Mouse (Mus musculus): ENCODE measurements around the gene Dhx15. TPM values are rescaled to one million over a fixed set of nuclear protein-coding genes. Genes with fewer than 3 reads are reported as not detected.
A peak's percentile ranks its signal among the peaks of the same experiment; 100 is the strongest.

Gene Dhx15
- polyA plus RNA-seq, 1 experiment from 2014 or later: 112 TPM

- H3K9ac ChIP-seq (ENCODE audit: low read length): no peak overlapping the region
- H3K4me1 ChIP-seq (ENCODE audit: control insufficient read depth, insufficient read depth, low read length): no peaks in the 10 kb centered on the region
- no peaks in the 10 kb centered on the region for H3K36me3 ChIP-seq (ENCODE audit: control insufficient read depth, insufficient read depth, low read length)
- DNase-seq (ENCODE audit: low spot score, missing footprints): no peak
- no peak overlapping the region for H3K27ac ChIP-seq (ENCODE audit: low read depth, low read length)
- no peak overlapping the region for H3K4me2 ChIP-seq
- WGBS: 80% methylated on average over 3 of the region's 3 CpGs
- ATAC-seq (ENCODE audit: low FRiP score): no peak
- H3K4me3 ChIP-seq (ENCODE audit: low read depth, low read length): no peak overlapping the region
- no peaks in the 10 kb centered on the region for H3K27me3 ChIP-seq (ENCODE audit: control insufficient read depth, insufficient read depth, low read length)
- no peaks in the 10 kb centered on the region for H3K9me3 ChIP-seq (ENCODE audit: control insufficient read depth, low read length)
Observed at GRCm38 (mm10) chr5:52226677-52227076, 36.4 kb upstream of the Dhx15 start.

- DNase-seq (ENCODE audit: low spot score, missing footprints): no peak
Observed at GRCm38 (mm10) chr5:52221596-52221995, 31.3 kb upstream of the Dhx15 start.

GRCm38 (mm10) chr5:52220013-52220804, 29.9 kb upstream of the Dhx15 start:
- H3K9ac ChIP-seq (ENCODE audit: low read length): no peak overlapping the region
- H3K4me1 ChIP-seq (ENCODE audit: control insufficient read depth, insufficient read depth, low read length): no peaks in the 10 kb centered on the region; the same call in 1 of the 2 replicates
- WGBS: 75% methylated on average over 14 of the region's 14 CpGs
- H3K4me2 ChIP-seq: no peak overlapping the region
- no peaks in the 10 kb centered on the region for H3K36me3 ChIP-seq (ENCODE audit: control insufficient read depth, insufficient read depth, low read length)
- no peaks in the 10 kb centered on the region for H3K9me3 ChIP-seq (ENCODE audit: control insufficient read depth, low read length)
- H3K27me3 ChIP-seq (ENCODE audit: control insufficient read depth, insufficient read depth, low read length): no peaks in the 10 kb centered on the region
- ATAC-seq (ENCODE audit: low FRiP score) (no peak), DNase-seq (ENCODE audit: low spot score, missing footprints) (no peak)
- no peak overlapping the region for H3K4me3 ChIP-seq (ENCODE audit: low read depth, low read length)
- H3K27ac ChIP-seq (ENCODE audit: low read depth, low read length): no peak overlapping the region

More at GRCm38 (mm10) chr5:52221596-52221995, 31.3 kb upstream of the Dhx15 start:
- no peaks in the 10 kb centered on the region; the same call in 1 of the 2 replicates for H3K4me1 ChIP-seq (ENCODE audit: control insufficient read depth, insufficient read depth, low read length)
- H3K4me2 ChIP-seq: no peak overlapping the region
- no peak for ATAC-seq (ENCODE audit: low FRiP score)
- no peak overlapping the region for H3K9ac ChIP-seq (ENCODE audit: low read length)
- no peaks in the 10 kb centered on the region for H3K9me3 ChIP-seq (ENCODE audit: control insufficient read depth, low read length)
- H3K27me3 ChIP-seq (ENCODE audit: control insufficient read depth, insufficient read depth, low read length): no peaks in the 10 kb centered on the region
- H3K36me3 ChIP-seq (ENCODE audit: control insufficient read depth, insufficient read depth, low read length): no peaks in the 10 kb centered on the region
- no peak overlapping the region for H3K4me3 ChIP-seq (ENCODE audit: low read depth, low read length)
- WGBS: 86% methylated on average over 5 of the region's 5 CpGs
- H3K27ac ChIP-seq (ENCODE audit: low read depth, low read length): no peak overlapping the region

GRCm38 (mm10) chr5:52218238-52218637, 27.9 kb upstream of the Dhx15 start:
- no peak for DNase-seq (ENCODE audit: low spot score, missing footprints)
- WGBS: 83% methylated on average over 6 of the region's 6 CpGs
- no peak overlapping the region for H3K4me2 ChIP-seq

GRCm38 (mm10) chr5:52213143-52213900, 23.0 kb upstream of the Dhx15 start:
- Histone ChIP-seq H3K4me3 (ENCODE audit: low read depth, low read length) (no peak overlapping the region), H3K27ac (ENCODE audit: low read depth, low read length) (no peak overlapping the region), H3K9me3 (ENCODE audit: control insufficient read depth, low read length) (no peaks in the 10 kb centered on the region), H3K4me1 (ENCODE audit: control insufficient read depth, insufficient read depth, low read length) (no peaks in the 10 kb centered on the region), H3K27me3 (ENCODE audit: control insufficient read depth, insufficient read depth, low read length) (no peaks in the 10 kb centered on the region), H3K9ac (ENCODE audit: low read length) (no peak overlapping the region), H3K36me3 (ENCODE audit: control insufficient read depth, insufficient read depth, low read length) (no peaks in the 10 kb centered on the region), H3K4me2 (no peak overlapping the region)
- ATAC-seq (ENCODE audit: low FRiP score) (no peak), DNase-seq (ENCODE audit: low spot score, missing footprints) (no peak)
- WGBS: 81% methylated on average over 7 of the region's 7 CpGs

More at GRCm38 (mm10) chr5:52218238-52218637, 27.9 kb upstream of the Dhx15 start:
- H3K9ac ChIP-seq (ENCODE audit: low read length): no peak overlapping the region
- H3K27me3 ChIP-seq (ENCODE audit: control insufficient read depth, insufficient read depth, low read length): no peaks in the 10 kb centered on the region
- H3K9me3 ChIP-seq (ENCODE audit: control insufficient read depth, low read length): no peaks in the 10 kb centered on the region
- no peaks in the 10 kb centered on the region for H3K36me3 ChIP-seq (ENCODE audit: control insufficient read depth, insufficient read depth, low read length)
- no peak overlapping the region for H3K4me3 ChIP-seq (ENCODE audit: low read depth, low read length)
- ATAC-seq (ENCODE audit: low FRiP score): no peak
- H3K4me1 ChIP-seq (ENCODE audit: control insufficient read depth, insufficient read depth, low read length): no peaks in the 10 kb centered on the region; the same call in 1 of the 2 replicates
- H3K27ac ChIP-seq (ENCODE audit: low read depth, low read length): no peak overlapping the region

GRCm38 (mm10) chr5:52191180-52191468, 810 bp upstream of the Dhx15 start:
- Histone ChIP-seq H3K9me3 (ENCODE audit: control insufficient read depth, low read length) (no peaks in the 10 kb centered on the region), H3K9ac (ENCODE audit: low read length) (peak overlapping the region; percentile 37; the same call in 1 of the 2 replicates), H3K27ac (ENCODE audit: low read depth, low read length) (no peak overlapping the region), H3K4me2 (peak overlapping the region; percentile 60), H3K27me3 (ENCODE audit: control insufficient read depth, insufficient read depth, low read length) (no peaks in the 10 kb centered on the region), H3K4me3 (ENCODE audit: low read depth, low read length) (peak overlapping the region; percentile 96; the same call in 1 of the 2 replicates), H3K36me3 (ENCODE audit: control insufficient read depth, insufficient read depth, low read length) (no peaks in the 10 kb centered on the region), H3K4me1 (ENCODE audit: control insufficient read depth, insufficient read depth, low read length) (peaks cover 4% of the 10 kb centered on the region; the same call in 1 of the 2 replicates)
- WGBS: 31% methylated on average over 1 of the region's 1 CpGs
- no peak for DNase-seq (ENCODE audit: low spot score, missing footprints)
- ATAC-seq (ENCODE audit: low FRiP score): no peak

- H3K9ac ChIP-seq (ENCODE audit: low read length): peak overlapping the region; percentile 99
- peak overlapping the region; percentile 83 for H3K27ac ChIP-seq (ENCODE audit: low read depth, low read length)
- DNase-seq (ENCODE audit: low spot score, missing footprints): peak; percentile 95
- no peaks in the 10 kb centered on the region for H3K27me3 ChIP-seq (ENCODE audit: control insufficient read depth, insufficient read depth, low read length)
- H3K4me1 ChIP-seq (ENCODE audit: control insufficient read depth, insufficient read depth, low read length): peaks cover 4% of the 10 kb centered on the region; the same call in 1 of the 2 replicates
- H3K36me3 ChIP-seq (ENCODE audit: control insufficient read depth, insufficient read depth, low read length): no peaks in the 10 kb centered on the region
- ATAC-seq (ENCODE audit: low FRiP score): peak; percentile 88
- H3K4me3 ChIP-seq (ENCODE audit: low read depth, low read length): peak overlapping the region; percentile 96
- H3K9me3 ChIP-seq (ENCODE audit: control insufficient read depth, low read length): no peaks in the 10 kb centered on the region
- under 1% methylated on average over 63 of the region's 63 CpGs for WGBS
- H3K4me2 ChIP-seq: peak overlapping the region; percentile 52
Observed at GRCm38 (mm10) chr5:52189664-52190365, 499 bp downstream of the Dhx15 start.

GRCm38 (mm10) chr5:52188206-52188605, 2.1 kb downstream of the Dhx15 start:
- H3K27ac ChIP-seq (ENCODE audit: low read depth, low read length): no peak overlapping the region

More at GRCm38 (mm10) chr5:52188206-52188605, 2.1 kb downstream of the Dhx15 start:
- no peaks in the 10 kb centered on the region for H3K27me3 ChIP-seq (ENCODE audit: control insufficient read depth, insufficient read depth, low read length)
- H3K9ac ChIP-seq (ENCODE audit: low read length): peak overlapping the region; percentile 12; the same call in 1 of the 2 replicates
- WGBS: 53% methylated on average over 3 of the region's 3 CpGs
- ATAC-seq (ENCODE audit: low FRiP score) (no peak), DNase-seq (ENCODE audit: low spot score, missing footprints) (no peak)
- H3K4me1 ChIP-seq (ENCODE audit: control insufficient read depth, insufficient read depth, low read length): peaks cover 4% of the 10 kb centered on the region; the same call in 1 of the 2 replicates
- H3K4me2 ChIP-seq: peak overlapping the region; percentile 52
- H3K36me3 ChIP-seq (ENCODE audit: control insufficient read depth, insufficient read depth, low read length): 0 out of 2 replicates have a peak, but pooled peaks cover 2% of the 10 kb centered on the region
- peak overlapping the region; percentile 96; the same call in 1 of the 2 replicates for H3K4me3 ChIP-seq (ENCODE audit: low read depth, low read length)
- H3K9me3 ChIP-seq (ENCODE audit: control insufficient read depth, low read length): no peaks in the 10 kb centered on the region

Data from midbrain, embryonic 11.5 days (tissue).